Mouse (Mus musculus): ENCODE data around the gene Rpl37. TPM values are rescaled to one million over a fixed set of nuclear protein-coding genes. Genes with fewer than 3 reads are reported as not detected.

The Rpl37 gene
- polyA plus RNA-seq, 1 experiment from 2014 or later, result 412 TPM

DNA sequence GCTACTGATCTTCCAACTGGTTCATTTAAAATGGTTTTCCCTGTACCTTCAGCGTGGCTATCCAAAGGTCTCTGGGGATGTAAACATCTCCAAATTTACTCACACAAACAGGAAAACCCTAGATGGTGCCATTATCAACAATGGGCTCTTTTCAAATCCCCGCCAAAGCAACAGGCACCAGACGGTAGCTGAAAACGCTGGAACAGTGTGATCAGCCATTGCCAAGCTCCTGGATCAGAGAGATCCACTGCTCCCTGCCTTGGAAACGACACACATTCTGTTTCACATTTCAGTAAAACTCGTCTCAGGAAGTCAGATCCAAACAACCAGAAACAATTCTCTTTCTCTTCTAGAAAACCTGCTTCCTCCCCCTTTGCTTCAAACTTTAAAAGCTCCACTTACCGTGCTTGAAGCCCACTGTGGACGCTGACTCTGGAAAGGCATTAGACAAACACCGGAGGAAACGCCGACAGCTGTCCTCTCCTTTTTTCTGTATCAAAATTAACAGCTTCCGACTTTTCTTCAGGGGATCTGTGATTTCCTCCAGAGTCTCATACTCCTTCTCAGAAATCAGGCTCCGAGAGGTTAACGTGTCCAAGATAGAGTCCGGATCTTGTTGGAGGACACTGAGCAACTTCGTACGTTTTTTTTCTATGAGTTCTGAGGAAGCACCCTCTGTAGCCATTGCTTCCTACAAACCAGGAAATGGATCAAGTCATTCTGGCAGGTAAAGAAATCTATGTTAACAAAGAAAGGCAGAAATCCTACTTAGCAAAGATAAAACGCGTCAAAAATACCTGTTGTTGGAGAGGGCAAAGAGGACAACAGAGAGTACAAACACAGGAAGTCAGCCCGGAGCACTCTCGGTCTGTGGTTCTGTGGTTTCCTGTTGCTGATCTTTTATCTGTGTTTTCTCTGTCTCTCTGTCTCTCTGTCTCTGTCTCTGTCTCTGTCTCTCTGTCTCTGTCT is 8.5 kb upstream of the Rpl37 start, which contains the start of gene Card6:
TSS of gene Card6 (minus strand) at position 854 of the 969 bp plus-strand sequence.
- H3K36me3 ChIP-seq (replicated peaks; ENCODE audit: insufficient read depth, low read length), result peaks cover 13% of the 10 kb centered on the region; the same call in 1 of the 2 replicates
- ATAC-seq (peak; percentile 63), DNase-seq (peak; percentile 33)
- 0 out of 2 replicates have a peak, but pooled peaks cover 2% of the 10 kb centered on the region for H3K4me1 ChIP-seq (ENCODE audit: insufficient read depth)
- H3K4me2 ChIP-seq (ENCODE audit: low read depth, low read length), result peak within 1 kb of the TSS; percentile 68
- H3K9ac ChIP-seq (replicated peaks), result peak within 1 kb of the TSS; percentile 60
- H3K9me3 ChIP-seq (ENCODE audit: low read length), result no peaks in the 10 kb centered on the region
- TF ChIP-seq EP300 (IDR thresholded peaks at IDR 0.05; ENCODE audit: low read depth) (no peak), CTCF (IDR thresholded peaks at IDR 0.05; ENCODE audit: low read depth) (no peak)
- peak within 1 kb of the TSS; percentile 53 for H3K4me3 ChIP-seq (ENCODE audit: low read depth, low read length)
- H3K27ac ChIP-seq (ENCODE audit: low read depth), result peak within 1 kb of the TSS; percentile 75
- 10% methylated on average over 21 of the region's 21 CpGs for WGBS (ENCODE audit: insufficient replicate concordance)
- no peaks in the 10 kb centered on the region for H3K27me3 ChIP-seq (ENCODE audit: insufficient read depth, low read length)

DNA sequence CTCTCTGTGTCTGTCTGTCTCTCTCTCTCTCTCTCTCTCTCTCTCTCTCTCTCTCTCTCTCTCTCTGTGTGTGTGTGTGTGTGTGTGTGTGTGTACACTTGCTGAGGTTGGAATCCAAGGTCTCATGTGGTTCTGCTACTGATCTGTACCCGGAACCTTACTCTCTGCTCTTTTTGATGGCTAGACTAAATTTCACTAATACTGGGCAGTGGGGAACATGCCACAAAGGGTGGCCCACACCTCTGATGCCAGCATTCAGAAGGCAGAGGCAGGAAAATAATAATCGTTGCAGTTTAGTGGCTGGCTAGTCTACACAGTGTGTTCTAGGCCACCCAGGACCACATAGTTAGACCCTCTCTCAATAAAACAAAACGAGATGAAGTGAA is 7.8 kb upstream of the Rpl37 start:
- H3K27me3 ChIP-seq (ENCODE audit: insufficient read depth, low read length), result no peaks in the 10 kb centered on the region
- 36% methylated on average over 3 of the region's 3 CpGs for WGBS (ENCODE audit: insufficient replicate concordance)
- H3K9me3 ChIP-seq (ENCODE audit: low read length), result no peaks in the 10 kb centered on the region
- DNase-seq, result no peak
- H3K36me3 ChIP-seq (replicated peaks; ENCODE audit: insufficient read depth, low read length), result peaks cover 13% of the 10 kb centered on the region; the same call in 1 of the 2 replicates
- peak overlapping the region; percentile 68 for H3K4me2 ChIP-seq (ENCODE audit: low read depth, low read length)
- no peak for TF ChIP-seq CTCF (IDR thresholded peaks at IDR 0.05; ENCODE audit: low read depth)
- 0 out of 2 replicates have a peak, but pooled peaks cover 2% of the 10 kb centered on the region for H3K4me1 ChIP-seq (ENCODE audit: insufficient read depth)
- H3K9ac ChIP-seq (replicated peaks), result peak overlapping the region; percentile 60; the same call in 1 of the 2 replicates
- peak overlapping the region; percentile 75 for H3K27ac ChIP-seq (ENCODE audit: low read depth)
- peak overlapping the region; percentile 53 for H3K4me3 ChIP-seq (ENCODE audit: low read depth, low read length)
- peak; percentile 44 for ATAC-seq

DNA sequence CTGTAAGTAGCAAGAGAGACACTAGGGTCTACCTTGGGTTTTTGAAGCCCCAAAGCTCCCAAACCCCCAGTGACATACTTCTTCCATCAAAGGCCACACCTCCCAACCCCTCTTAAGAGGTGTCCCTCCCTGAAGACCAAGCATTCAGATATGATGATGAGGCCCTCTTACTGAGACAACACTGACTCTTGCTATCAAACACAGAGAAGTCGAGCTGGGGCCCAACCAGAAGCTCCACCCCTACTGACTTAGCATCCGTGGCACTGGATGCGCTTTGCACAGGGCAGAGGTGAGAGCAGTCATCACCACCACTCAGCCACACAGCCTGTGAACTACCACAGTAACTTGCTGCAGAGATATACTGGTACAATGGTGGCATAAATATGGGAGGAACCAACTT is 3.8 kb upstream of the Rpl37 start:
- no peaks in the 10 kb centered on the region for H3K9me3 ChIP-seq (ENCODE audit: low read length)
- no peak overlapping the region for H3K4me2 ChIP-seq (ENCODE audit: low read depth, low read length)
- 62% methylated on average over 3 of the region's 3 CpGs for WGBS (ENCODE audit: insufficient replicate concordance)
- no peak overlapping the region for H3K9ac ChIP-seq (replicated peaks)
- no peak for ATAC-seq
- peaks cover 14% of the 10 kb centered on the region; the same call in 1 of the 2 replicates for H3K4me1 ChIP-seq (ENCODE audit: insufficient read depth)
- H3K36me3 ChIP-seq (replicated peaks; ENCODE audit: insufficient read depth, low read length), result peaks cover 2% of the 10 kb centered on the region
- no peaks in the 10 kb centered on the region for H3K27me3 ChIP-seq (ENCODE audit: insufficient read depth, low read length)
- TF ChIP-seq EP300 (IDR thresholded peaks at IDR 0.05; ENCODE audit: low read depth) (no peak), CTCF (IDR thresholded peaks at IDR 0.05; ENCODE audit: low read depth) (no peak)
- no peak overlapping the region for H3K27ac ChIP-seq (ENCODE audit: low read depth)
- DNase-seq, result no peak
- H3K4me3 ChIP-seq (ENCODE audit: low read depth, low read length), result no peak overlapping the region

DNA sequence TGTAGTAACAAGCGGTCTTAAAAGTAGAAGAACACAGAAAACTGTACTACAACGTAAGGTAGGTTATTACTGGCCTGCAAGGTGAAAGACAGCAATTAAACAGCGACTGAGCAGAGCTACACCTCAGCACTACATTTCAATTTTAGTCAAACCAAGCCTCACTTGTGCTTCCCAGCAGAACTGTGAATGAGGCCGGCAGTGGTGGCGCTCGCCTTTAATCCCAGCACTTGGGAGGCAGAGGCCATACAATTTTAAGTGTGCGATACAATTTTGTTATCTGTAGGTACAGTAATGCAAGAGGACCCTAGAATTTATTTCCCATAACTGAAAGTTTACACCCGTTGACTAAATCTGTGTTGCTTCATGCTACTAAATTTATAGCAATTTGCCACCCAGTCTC is 1.3 kb upstream of the Rpl37 start:
- Histone ChIP-seq H3K4me2 (ENCODE audit: low read depth, low read length) (peak overlapping the region; percentile 87), H3K27me3 (ENCODE audit: insufficient read depth, low read length) (no peaks in the 10 kb centered on the region), H3K9me3 (ENCODE audit: low read length) (no peaks in the 10 kb centered on the region), H3K4me3 (ENCODE audit: low read depth, low read length) (peak overlapping the region; percentile 96), H3K27ac (ENCODE audit: low read depth) (peak overlapping the region; percentile 84), H3K36me3 (replicated peaks; ENCODE audit: insufficient read depth, low read length) (peaks cover 24% of the 10 kb centered on the region), H3K9ac (replicated peaks) (peak overlapping the region; percentile 75), H3K4me1 (ENCODE audit: insufficient read depth) (peaks cover 22% of the 10 kb centered on the region)
- DNase-seq (no peak), ATAC-seq (no peak)
- 58% methylated on average over 8 of the region's 8 CpGs for WGBS (ENCODE audit: insufficient replicate concordance)
- TF ChIP-seq EP300 (IDR thresholded peaks at IDR 0.05; ENCODE audit: low read depth), result no peak
- TF ChIP-seq CTCF (IDR thresholded peaks at IDR 0.05; ENCODE audit: low read depth), result no peak

DNA sequence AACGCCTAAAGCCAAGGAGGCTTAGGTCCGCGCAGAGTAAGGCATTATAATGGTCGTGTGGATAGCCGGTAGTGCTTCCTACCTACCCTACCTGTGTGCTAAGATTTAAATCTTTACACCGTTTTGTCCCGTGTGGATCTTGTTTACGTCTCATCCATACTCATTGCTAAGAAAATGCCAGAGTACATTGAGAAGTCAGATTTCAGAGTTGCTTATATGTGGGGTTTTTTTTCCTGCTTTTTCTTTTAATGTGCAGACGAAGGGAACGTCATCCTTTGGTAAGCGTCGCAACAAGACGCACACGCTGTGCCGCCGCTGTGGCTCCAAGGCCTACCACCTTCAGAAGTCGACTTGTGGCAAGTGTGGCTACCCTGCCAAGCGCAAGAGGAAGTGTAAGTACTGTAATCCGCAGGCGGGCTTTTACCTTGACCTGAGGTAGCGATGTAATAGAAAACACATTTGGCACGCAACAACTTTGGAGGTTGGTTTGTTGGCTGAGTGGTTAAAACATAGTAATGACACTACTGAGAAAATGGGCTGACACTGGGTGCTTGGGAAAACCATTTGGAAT is 671 bp downstream of the Rpl37 start:
- H3K36me3 ChIP-seq (replicated peaks; ENCODE audit: insufficient read depth, low read length), result peaks cover 38% of the 10 kb centered on the region
- WGBS (ENCODE audit: insufficient replicate concordance), result 3% methylated on average over 22 of the region's 22 CpGs

DNA sequence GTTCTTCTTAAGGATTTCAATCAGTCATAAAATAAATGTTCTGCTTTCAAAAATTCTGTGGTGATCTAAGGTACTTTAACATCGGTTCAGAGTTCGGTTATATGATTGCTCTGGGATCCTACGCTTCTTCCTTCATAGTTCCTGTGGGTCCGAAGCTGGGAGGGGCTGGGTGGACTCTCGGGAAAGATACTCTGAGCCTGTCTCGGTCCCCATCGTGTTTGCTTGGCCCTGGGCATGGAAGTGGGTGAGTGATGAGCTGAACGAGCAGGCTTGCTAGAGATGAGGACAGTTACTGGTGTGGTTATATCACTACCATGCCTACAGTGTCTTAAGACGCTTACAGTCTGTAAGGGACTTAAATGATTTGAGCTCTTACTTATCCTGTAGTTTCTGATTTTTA is 2.2 kb downstream of the Rpl37 start:
- Histone ChIP-seq H3K9me3 (ENCODE audit: low read length) (no peaks in the 10 kb centered on the region), H3K4me2 (ENCODE audit: low read depth, low read length) (peak overlapping the region; percentile 75), H3K9ac (replicated peaks) (peak overlapping the region; percentile 48), H3K27me3 (ENCODE audit: insufficient read depth, low read length) (no peaks in the 10 kb centered on the region), H3K27ac (ENCODE audit: low read depth) (no peak overlapping the region), H3K4me3 (ENCODE audit: low read depth, low read length) (0 out of 2 replicates have a peak overlapping the region, but pooled peaks have one; percentile 13), H3K4me1 (ENCODE audit: insufficient read depth) (peaks cover 22% of the 10 kb centered on the region), H3K36me3 (replicated peaks; ENCODE audit: insufficient read depth, low read length) (peaks cover 46% of the 10 kb centered on the region)
- no peak for DNase-seq
- ATAC-seq, result no peak
- WGBS (ENCODE audit: insufficient replicate concordance), result 75% methylated on average over 9 of the region's 9 CpGs
- TF ChIP-seq CTCF (IDR thresholded peaks at IDR 0.05; ENCODE audit: low read depth) (no peak), EP300 (IDR thresholded peaks at IDR 0.05; ENCODE audit: low read depth) (no peak)

More for the DNA sequence above, 671 bp downstream of the Rpl37 start:
- Histone ChIP-seq H3K9me3 (ENCODE audit: low read length) (no peaks in the 10 kb centered on the region), H3K27ac (ENCODE audit: low read depth) (peak overlapping the region; percentile 88), H3K4me1 (ENCODE audit: insufficient read depth) (peaks cover 22% of the 10 kb centered on the region), H3K27me3 (ENCODE audit: insufficient read depth, low read length) (no peaks in the 10 kb centered on the region), H3K4me3 (ENCODE audit: low read depth, low read length) (peak overlapping the region; percentile 96), H3K4me2 (ENCODE audit: low read depth, low read length) (peak overlapping the region; percentile 75), H3K9ac (replicated peaks) (peak overlapping the region; percentile 95)
- ATAC-seq, result peak; percentile 2; the same call in 1 of the 2 replicates
- TF ChIP-seq EP300 (IDR thresholded peaks at IDR 0.05; ENCODE audit: low read depth), result no peak
- no peak for TF ChIP-seq CTCF (IDR thresholded peaks at IDR 0.05; ENCODE audit: low read depth)
- no peak for DNase-seq
